Mouse (Mus musculus): ENCODE data around the gene Rbm38. TPM values are rescaled to one million over a fixed set of nuclear protein-coding genes. Genes with fewer than 3 reads are reported as not detected.

Gene Rbm38
- polyA plus RNA-seq, 1 experiment from 2014 or later: 37.9 TPM

- Histone ChIP-seq H3K27ac (ENCODE audit: low read length) (no peak overlapping the region), H3K9me3 (ENCODE audit: control insufficient read depth, low read depth, low read length) (no peaks in the 10 kb centered on the region), H3K4me1 (ENCODE audit: control insufficient read depth, insufficient read depth, low read length) (no peaks in the 10 kb centered on the region), H3K9ac (replicated peaks; ENCODE audit: low read depth, low read length) (no peak overlapping the region), H3K4me3 (ENCODE audit: low read depth, low read length) (no peak overlapping the region), H3K27me3 (ENCODE audit: control insufficient read depth, insufficient read depth, low read length) (no peaks in the 10 kb centered on the region), H3K4me2 (replicated peaks; ENCODE audit: low read depth, low read length) (no peak overlapping the region), H3K36me3 (ENCODE audit: control insufficient read depth, insufficient read depth, low read length) (no peaks in the 10 kb centered on the region)
- 42% methylated on average over 8 of the region's 8 CpGs for WGBS
- ATAC-seq (ENCODE audit: insufficient number of reproducible peaks, insufficient read depth, low FRiP score, low read depth): no peak
Measured at GRCm38 (mm10) chr2:173050604-173051382, 30.5 kb downstream of the Rbm38 start.

GRCm38 (mm10) chr2:173052881-173053280 is 32.6 kb downstream of the Rbm38 start:
- 96% methylated on average over 8 of the region's 8 CpGs for WGBS

GRCm38 (mm10) chr2:173053846-173054245 is 33.5 kb downstream of the Rbm38 start:
- Histone ChIP-seq H3K36me3 (ENCODE audit: control insufficient read depth, insufficient read depth, low read length) (no peaks in the 10 kb centered on the region), H3K27ac (ENCODE audit: low read length) (no peak overlapping the region), H3K4me1 (ENCODE audit: control insufficient read depth, insufficient read depth, low read length) (no peaks in the 10 kb centered on the region), H3K4me3 (ENCODE audit: low read depth, low read length) (no peak overlapping the region), H3K27me3 (ENCODE audit: control insufficient read depth, insufficient read depth, low read length) (no peaks in the 10 kb centered on the region), H3K4me2 (replicated peaks; ENCODE audit: low read depth, low read length) (no peak overlapping the region), H3K9ac (replicated peaks; ENCODE audit: low read depth, low read length) (no peak overlapping the region), H3K9me3 (ENCODE audit: control insufficient read depth, low read depth, low read length) (no peaks in the 10 kb centered on the region)
- WGBS: 60% methylated on average over 6 of the region's 6 CpGs
- no peak for ATAC-seq (ENCODE audit: insufficient number of reproducible peaks, insufficient read depth, low FRiP score, low read depth)

More at GRCm38 (mm10) chr2:173052881-173053280, 32.6 kb downstream of the Rbm38 start:
- ATAC-seq (ENCODE audit: insufficient number of reproducible peaks, insufficient read depth, low FRiP score, low read depth): no peak
- no peak overlapping the region for H3K9ac ChIP-seq (replicated peaks; ENCODE audit: low read depth, low read length)
- no peaks in the 10 kb centered on the region for H3K36me3 ChIP-seq (ENCODE audit: control insufficient read depth, insufficient read depth, low read length)
- H3K4me1 ChIP-seq (ENCODE audit: control insufficient read depth, insufficient read depth, low read length): no peaks in the 10 kb centered on the region
- no peak overlapping the region for H3K4me3 ChIP-seq (ENCODE audit: low read depth, low read length)
- H3K4me2 ChIP-seq (replicated peaks; ENCODE audit: low read depth, low read length): no peak overlapping the region
- no peaks in the 10 kb centered on the region for H3K27me3 ChIP-seq (ENCODE audit: control insufficient read depth, insufficient read depth, low read length)
- no peaks in the 10 kb centered on the region for H3K9me3 ChIP-seq (ENCODE audit: control insufficient read depth, low read depth, low read length)
- H3K27ac ChIP-seq (ENCODE audit: low read length): no peak overlapping the region

- Histone ChIP-seq H3K36me3 (ENCODE audit: control insufficient read depth, insufficient read depth, low read length) (no peaks in the 10 kb centered on the region), H3K4me1 (ENCODE audit: control insufficient read depth, insufficient read depth, low read length) (no peaks in the 10 kb centered on the region), H3K4me3 (ENCODE audit: low read depth, low read length) (no peak overlapping the region), H3K27ac (ENCODE audit: low read length) (no peak overlapping the region), H3K9me3 (ENCODE audit: control insufficient read depth, low read depth, low read length) (no peaks in the 10 kb centered on the region), H3K27me3 (ENCODE audit: control insufficient read depth, insufficient read depth, low read length) (no peaks in the 10 kb centered on the region), H3K9ac (replicated peaks; ENCODE audit: low read depth, low read length) (no peak overlapping the region), H3K4me2 (replicated peaks; ENCODE audit: low read depth, low read length) (no peak overlapping the region)
- 64% methylated on average over 10 of the region's 10 CpGs for WGBS
- no peak for ATAC-seq (ENCODE audit: insufficient number of reproducible peaks, insufficient read depth, low FRiP score, low read depth)
Measured at GRCm38 (mm10) chr2:173056303-173056881, 36.1 kb downstream of the Rbm38 start.

GRCm38 (mm10) chr2:173056882-173057315 is 36.6 kb downstream of the Rbm38 start:
- Histone ChIP-seq H3K9me3 (ENCODE audit: control insufficient read depth, low read depth, low read length) (no peaks in the 10 kb centered on the region), H3K27me3 (ENCODE audit: control insufficient read depth, insufficient read depth, low read length) (no peaks in the 10 kb centered on the region), H3K9ac (replicated peaks; ENCODE audit: low read depth, low read length) (no peak overlapping the region), H3K4me3 (ENCODE audit: low read depth, low read length) (no peak overlapping the region), H3K4me1 (ENCODE audit: control insufficient read depth, insufficient read depth, low read length) (no peaks in the 10 kb centered on the region), H3K4me2 (replicated peaks; ENCODE audit: low read depth, low read length) (no peak overlapping the region), H3K36me3 (ENCODE audit: control insufficient read depth, insufficient read depth, low read length) (no peaks in the 10 kb centered on the region), H3K27ac (ENCODE audit: low read length) (no peak overlapping the region)
- 64% methylated on average over 11 of the region's 11 CpGs for WGBS
- peak; percentile 43 for ATAC-seq (ENCODE audit: insufficient number of reproducible peaks, insufficient read depth, low FRiP score, low read depth)

- no peaks in the 10 kb centered on the region for H3K36me3 ChIP-seq (ENCODE audit: control insufficient read depth, insufficient read depth, low read length)
- ATAC-seq (ENCODE audit: insufficient number of reproducible peaks, insufficient read depth, low FRiP score, low read depth): no peak
- H3K27ac ChIP-seq (ENCODE audit: low read length): no peak overlapping the region
- H3K4me1 ChIP-seq (ENCODE audit: control insufficient read depth, insufficient read depth, low read length): no peaks in the 10 kb centered on the region
- H3K9me3 ChIP-seq (ENCODE audit: control insufficient read depth, low read depth, low read length): no peaks in the 10 kb centered on the region
- H3K9ac ChIP-seq (replicated peaks; ENCODE audit: low read depth, low read length): no peak overlapping the region
- no peaks in the 10 kb centered on the region for H3K27me3 ChIP-seq (ENCODE audit: control insufficient read depth, insufficient read depth, low read length)
- 45% methylated on average over 10 of the region's 10 CpGs for WGBS
- no peak overlapping the region for H3K4me3 ChIP-seq (ENCODE audit: low read depth, low read length)
- no peak overlapping the region for H3K4me2 ChIP-seq (replicated peaks; ENCODE audit: low read depth, low read length)
Measured at GRCm38 (mm10) chr2:173057623-173058022, 37.3 kb downstream of the Rbm38 start.

GRCm38 (mm10) chr2:173058263-173058662 is 38.0 kb downstream of the Rbm38 start:
- H3K4me3 ChIP-seq (ENCODE audit: low read depth, low read length): no peak overlapping the region
- no peak overlapping the region for H3K4me2 ChIP-seq (replicated peaks; ENCODE audit: low read depth, low read length)
- WGBS: 51% methylated on average over 11 of the region's 11 CpGs
- H3K4me1 ChIP-seq (ENCODE audit: control insufficient read depth, insufficient read depth, low read length): no peaks in the 10 kb centered on the region
- no peak overlapping the region for H3K9ac ChIP-seq (replicated peaks; ENCODE audit: low read depth, low read length)
- no peak for ATAC-seq (ENCODE audit: insufficient number of reproducible peaks, insufficient read depth, low FRiP score, low read depth)
- no peaks in the 10 kb centered on the region for H3K9me3 ChIP-seq (ENCODE audit: control insufficient read depth, low read depth, low read length)
- H3K27me3 ChIP-seq (ENCODE audit: control insufficient read depth, insufficient read depth, low read length): no peaks in the 10 kb centered on the region
- H3K27ac ChIP-seq (ENCODE audit: low read length): no peak overlapping the region
- H3K36me3 ChIP-seq (ENCODE audit: control insufficient read depth, insufficient read depth, low read length): no peaks in the 10 kb centered on the region

GRCm38 (mm10) chr2:173060450-173060849 is 40.2 kb downstream of the Rbm38 start:
- WGBS: 71% methylated on average over 9 of the region's 9 CpGs
- ATAC-seq (ENCODE audit: insufficient number of reproducible peaks, insufficient read depth, low FRiP score, low read depth): no peak

More at GRCm38 (mm10) chr2:173060450-173060849, 40.2 kb downstream of the Rbm38 start:
- H3K27ac ChIP-seq (ENCODE audit: low read length): no peak overlapping the region
- H3K9ac ChIP-seq (replicated peaks; ENCODE audit: low read depth, low read length): no peak overlapping the region
- H3K27me3 ChIP-seq (ENCODE audit: control insufficient read depth, insufficient read depth, low read length): no peaks in the 10 kb centered on the region
- H3K36me3 ChIP-seq (ENCODE audit: control insufficient read depth, insufficient read depth, low read length): no peaks in the 10 kb centered on the region
- H3K4me3 ChIP-seq (ENCODE audit: low read depth, low read length): no peak overlapping the region
- no peak overlapping the region for H3K4me2 ChIP-seq (replicated peaks; ENCODE audit: low read depth, low read length)
- H3K4me1 ChIP-seq (ENCODE audit: control insufficient read depth, insufficient read depth, low read length): no peaks in the 10 kb centered on the region
- no peaks in the 10 kb centered on the region for H3K9me3 ChIP-seq (ENCODE audit: control insufficient read depth, low read depth, low read length)
